Mouse (Mus musculus): ENCODE measurements around the gene Siae.

The Siae gene

GRCm38 (mm10) chr9:37681123-37681522 lies 125.6 kb downstream of the Siae start:
- no peak for DNase-seq (ENCODE audit: low spot score)

- no peak for DNase-seq (ENCODE audit: low spot score)
Observed at GRCm38 (mm10) chr9:37687288-37687940, 131.9 kb downstream of the Siae start.

GRCm38 (mm10) chr9:37687941-37688303 lies 132.4 kb downstream of the Siae start:
- DNase-seq (ENCODE audit: low spot score), result no peak

- DNase-seq (ENCODE audit: low spot score), result no peak
Observed at GRCm38 (mm10) chr9:37689970-37690686, 134.6 kb downstream of the Siae start.

Measured in left cerebral cortex, adult 11 months (tissue).